ENCODE assay signal across 9 mouse cellular contexts in genomic region chr8:82955162-82955754, GRCm38 (mm10).
A peak's percentile ranks its signal among the peaks of the same experiment; 100 is the strongest.
DNase-seq lines count a peak whose midpoint lies in the region.
"Had no signal": no experiment of that assay in that cellular context is flagged by ENCODE, and none has a peak within 500 bp of the region (broad histone marks: within the 10 kb centered on the region; RNA-seq: fewer than 3 reads in every experiment).

No protein-coding gene starts in this region.

- DNase-seq in heart, adult 11 months: peak; percentile 71
- DNase-seq in heart, adult 18-20 months: no peak
- peak; percentile 68 for DNase-seq in NIH3T3 (ENCODE audit: low read depth)
- peak; percentile 20 for DNase-seq in cerebellum, adult 11 months
- peak; percentile 35 to 58 for DNase-seq in cerebellum, postnatal 14 days
- no peak for DNase-seq in frontal cortex, postnatal 25 days (ENCODE audit: low spot score in 2 of 2)
- no peak for DNase-seq in kidney, postnatal 36 days
- DNase-seq: heart, postnatal 4 days; liver, embryonic 13.5 days had no signal

Comparison
In these comparisons a context has a peak if more than half of its experiments do, and no peak if none do; other contexts are left out.
1. DNase-seq: peak in heart, adult 11 months (single experiment), NIH3T3 (single experiment), cerebellum, adult 11 months (single experiment) and cerebellum, postnatal 14 days (2 of 2); none in heart, adult 18-20 months (0 of 2), frontal cortex, postnatal 25 days (0 of 2) and kidney, postnatal 36 days (0 of 2).